Mouse (Mus musculus): ENCODE results near the gene Xlr5c.
"Not testable (repeated sequence)": the region's sequence is repeated elsewhere in the genome, so short reads cannot be mapped to it uniquely, and the experiment has no call there.

GRCm38 (mm10) chrX:73295745-73296144 lies 3.0 kb upstream of the Xlr5c start:
- TF ChIP-seq GATA1 (IDR thresholded peaks at IDR 0.05; ENCODE audit: borderline replicate concordance, low read length); FLI1 (IDR thresholded peaks at IDR 0.05; ENCODE audit: low read length): not testable (repeated sequence)

Measured in megakaryocyte, embryonic 14.5 days (primary cell).